Mouse (Mus musculus) spleen, embryonic (tissue): ENCODE data around the gene P4ha1.
"Not testable (repeated sequence)": the region's sequence is repeated elsewhere in the genome, so short reads cannot be mapped to it uniquely, and the experiment has no call there.

Experiments
- CTCF ChIA-PET: fragments of 350-600 bp; sonication (Branson Sonifier 250); formaldehyde crosslinking; loops from one replicate; lab custom pipeline; 2022; lab: Charles Lee

P4ha1 gene

GRCm38 (mm10) chr10:59367206-59367605 lies 44.1 kb downstream of the P4ha1 start:
- CTCF ChIA-PET, result no interaction called here

- CTCF ChIA-PET, result no interaction called here
These were observed 45.6 kb downstream of the P4ha1 start for GRCm38 (mm10) chr10:59368729-59369128.

DNA sequence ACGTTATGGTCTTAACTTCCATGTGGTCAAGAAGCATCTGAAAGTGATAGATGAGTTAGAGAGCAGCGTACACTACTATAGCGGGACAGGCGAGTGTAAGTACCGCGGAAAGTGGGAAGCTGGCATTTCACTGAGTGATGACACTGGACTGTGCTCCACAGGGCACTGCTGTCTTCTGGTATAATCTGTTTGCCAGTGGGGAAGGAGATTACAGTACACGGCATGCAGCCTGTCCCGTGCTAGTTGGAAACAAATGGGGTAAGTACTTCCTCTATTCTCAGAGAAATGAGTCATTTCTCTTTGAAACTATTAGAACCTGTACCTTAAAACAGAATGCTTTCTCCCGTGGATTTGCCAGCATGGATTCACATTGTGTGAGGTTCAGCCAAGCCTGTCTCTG lies 46.3 kb downstream of the P4ha1 start:
- CTCF ChIA-PET, result no interaction called here

DNA sequence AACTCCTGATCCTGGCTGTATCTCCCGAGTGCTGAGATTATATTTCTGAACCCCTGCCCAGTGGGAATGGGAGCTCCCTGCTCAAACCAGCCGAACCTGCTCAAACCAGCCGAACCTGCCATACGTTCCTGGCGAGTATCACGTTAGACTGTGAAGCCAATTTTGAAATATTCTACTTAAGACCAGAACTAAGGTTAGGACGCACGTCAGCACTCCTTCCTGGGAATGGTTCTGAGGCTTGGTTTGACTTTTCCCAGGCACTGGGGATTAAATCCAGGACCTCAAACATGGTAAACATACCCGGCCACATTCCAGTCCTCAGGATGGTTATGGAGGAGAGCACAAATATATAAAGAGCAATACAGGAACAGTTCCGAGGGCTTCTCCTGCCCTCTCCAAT lies 54.8 kb downstream of the P4ha1 start:
- CTCF ChIA-PET, result no interaction called here

DNA sequence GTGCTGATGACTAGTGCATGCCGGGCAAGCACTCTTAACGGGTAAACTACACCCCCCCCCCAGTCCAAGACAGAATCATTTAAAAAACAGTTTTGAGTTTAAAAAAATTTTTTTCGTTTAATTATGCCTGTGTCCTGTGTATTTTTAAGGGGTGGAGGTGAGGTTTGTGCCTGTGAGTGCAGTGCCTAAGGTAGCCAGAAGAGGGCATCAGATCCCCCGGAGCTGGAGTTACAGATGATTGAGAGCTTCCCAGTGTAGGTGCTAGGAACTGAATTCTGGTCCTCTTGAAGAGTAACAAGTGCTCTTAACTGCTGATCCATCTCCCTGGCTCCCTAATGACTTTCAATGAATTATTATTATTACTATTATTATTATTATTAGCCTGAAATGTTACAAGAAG lies 55.6 kb downstream of the P4ha1 start:
- CTCF ChIA-PET, result interaction anchor here (0.7 kb wide), 1 partner anchor 606 kb away, joined by 3 read pairs; no protein-coding TSS in a partner anchor

- CTCF ChIA-PET, result no interaction called here
These were observed 56.8 kb downstream of the P4ha1 start for GRCm38 (mm10) chr10:59379927-59380326.

DNA sequence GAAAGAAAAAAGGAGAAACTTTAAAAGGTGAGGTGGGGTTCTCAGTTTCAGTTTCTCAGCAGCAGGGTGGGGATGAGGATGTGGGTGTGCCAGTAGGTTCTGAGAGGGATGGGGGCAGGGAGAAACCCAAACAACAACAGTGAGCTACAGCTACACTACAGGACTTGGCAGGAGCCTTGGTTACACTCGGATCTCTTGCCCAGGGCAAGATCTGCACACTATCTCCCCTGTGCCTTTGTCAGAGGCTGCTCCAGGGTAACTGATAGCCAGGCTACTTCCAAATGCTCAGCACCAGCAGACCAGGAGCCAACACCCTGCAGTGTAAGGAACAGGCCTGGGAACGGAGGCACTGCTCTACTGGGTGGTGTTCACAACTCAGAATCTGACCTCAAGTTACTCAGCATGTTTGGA lies 57.3 kb downstream of the P4ha1 start:
- CTCF ChIA-PET, result no interaction called here

- CTCF ChIA-PET, result interaction anchor here (0.6 kb wide), 1 partner anchor 45 kb away, joined by 10 read pairs; no protein-coding TSS in a partner anchor
These were observed 58.5 kb downstream of the P4ha1 start for GRCm38 (mm10) chr10:59381563-59381962.

- CTCF ChIA-PET, result interaction anchor here (0.7 kb wide), 1 partner anchor 76 kb away, joined by 3 read pairs; no protein-coding TSS in a partner anchor
These were observed 63.9 kb downstream of the P4ha1 start for GRCm38 (mm10) chr10:59386951-59387350.

DNA sequence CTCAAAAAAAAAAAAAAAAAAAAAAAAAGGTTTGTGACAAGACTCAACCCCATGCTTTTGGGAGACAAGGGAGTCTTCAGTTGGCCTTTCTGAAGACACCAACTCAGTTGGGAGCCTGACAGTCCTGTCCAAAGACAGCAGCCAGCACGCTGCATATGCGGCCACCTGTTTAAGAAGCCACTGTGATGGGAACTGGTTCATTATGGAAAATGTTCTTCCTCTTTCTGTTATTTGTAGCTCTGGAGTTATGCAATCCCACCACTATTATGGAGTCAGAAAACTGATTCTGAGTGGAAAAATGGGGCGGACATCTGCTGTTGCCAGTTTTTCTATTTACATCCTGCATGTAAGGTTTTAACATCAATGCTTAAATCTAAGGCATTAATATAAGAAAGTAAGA lies 66.6 kb downstream of the P4ha1 start:
- CTCF ChIA-PET, result no interaction called here

GRCm38 (mm10) chr10:59391907-59392306 lies 68.8 kb downstream of the P4ha1 start:
- CTCF ChIA-PET, result no interaction called here

GRCm38 (mm10) chr10:59395461-59395860 lies 72.4 kb downstream of the P4ha1 start, which contains the start of gene Gm10273:
Gene Gm10273, plus strand, starts transcription at chr10:59395632.
- CTCF ChIA-PET, result not testable (repeated sequence)

GRCm38 (mm10) chr10:59402899-59403792 lies 80.0 kb downstream of the P4ha1 start, which contains the start of gene Pla2g12b:
Gene Pla2g12b, plus strand, starts transcription at chr10:59403660.
- CTCF ChIA-PET, result no interaction called here

DNA sequence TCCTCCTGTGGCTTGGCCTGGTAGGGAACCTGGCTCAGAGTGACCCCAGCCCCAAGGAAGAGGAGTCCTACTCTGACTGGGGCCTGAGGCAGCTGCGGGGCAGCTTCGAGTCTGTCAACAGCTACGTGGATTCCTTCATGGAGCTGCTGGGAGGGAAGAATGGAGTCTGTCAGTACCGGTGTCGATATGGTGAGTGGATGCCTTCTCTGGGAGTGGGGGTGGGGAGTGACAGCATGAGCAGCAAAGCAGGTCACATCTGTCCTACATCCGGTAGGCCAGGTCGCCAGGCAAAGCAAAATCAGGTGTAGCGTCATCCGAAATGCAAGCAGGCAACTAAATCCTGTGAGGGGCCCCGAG lies 80.7 kb downstream of the P4ha1 start:
- CTCF ChIA-PET, result no interaction called here

DNA sequence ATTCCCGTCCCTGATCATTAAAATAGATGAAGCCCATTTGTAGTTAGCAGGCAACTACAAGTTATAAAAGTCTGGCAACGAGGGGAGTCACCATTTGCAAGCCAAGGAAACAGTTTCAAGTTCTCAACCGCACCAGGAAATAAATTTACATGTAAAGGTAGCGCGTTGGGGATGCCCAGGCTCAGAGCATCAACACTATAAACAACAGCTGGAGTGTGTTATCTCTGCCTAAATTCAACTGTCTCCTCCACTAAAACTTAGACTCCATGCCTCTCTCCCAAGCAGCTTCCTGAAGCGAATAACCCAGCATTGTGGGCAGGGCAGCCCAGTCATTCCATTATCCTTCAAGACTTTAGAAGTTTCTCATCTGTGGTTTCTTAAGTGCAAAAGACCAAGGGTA lies 85.4 kb downstream of the P4ha1 start:
- CTCF ChIA-PET, result no interaction called here

- CTCF ChIA-PET, result no interaction called here
These were observed 87.2 kb downstream of the P4ha1 start for GRCm38 (mm10) chr10:59410264-59410663.

GRCm38 (mm10) chr10:59413711-59414110 lies 90.6 kb downstream of the P4ha1 start:
- CTCF ChIA-PET, result no interaction called here

- CTCF ChIA-PET, result no interaction called here
These were observed 93.5 kb downstream of the P4ha1 start for GRCm38 (mm10) chr10:59416623-59417022.

GRCm38 (mm10) chr10:59419516-59419915 lies 96.4 kb downstream of the P4ha1 start:
- CTCF ChIA-PET, result no interaction called here
